Mouse (Mus musculus): ENCODE measurements around the gene Aqp6. TPM values are rescaled to one million over a fixed set of nuclear protein-coding genes. Genes with fewer than 3 reads are reported as not detected.

Aqp6 gene
- polyA plus RNA-seq, 1 experiment: 0.03 TPM

DNA sequence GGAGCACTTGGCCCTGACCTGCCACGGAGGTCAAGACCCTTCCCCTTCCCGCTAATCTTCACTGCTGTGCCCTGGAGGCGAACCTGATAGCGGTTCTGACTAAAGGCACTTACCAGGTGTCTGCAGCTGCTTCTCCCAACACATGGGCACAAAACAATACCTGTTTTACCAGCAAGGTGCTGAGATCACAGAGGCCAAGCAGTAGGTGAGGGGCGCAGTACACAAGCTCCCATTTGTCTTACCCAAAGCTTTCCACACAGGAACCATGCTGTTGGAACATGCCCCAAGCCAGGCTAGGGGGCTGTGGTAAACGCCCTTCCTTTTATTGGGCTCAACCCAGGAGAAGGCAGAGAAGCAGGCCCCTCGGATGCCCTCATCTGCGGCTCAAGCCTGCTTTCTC, 3.6 kb upstream of the Aqp6 start:
- DNase-seq (ENCODE audit: low spot score): no peak

DNA sequence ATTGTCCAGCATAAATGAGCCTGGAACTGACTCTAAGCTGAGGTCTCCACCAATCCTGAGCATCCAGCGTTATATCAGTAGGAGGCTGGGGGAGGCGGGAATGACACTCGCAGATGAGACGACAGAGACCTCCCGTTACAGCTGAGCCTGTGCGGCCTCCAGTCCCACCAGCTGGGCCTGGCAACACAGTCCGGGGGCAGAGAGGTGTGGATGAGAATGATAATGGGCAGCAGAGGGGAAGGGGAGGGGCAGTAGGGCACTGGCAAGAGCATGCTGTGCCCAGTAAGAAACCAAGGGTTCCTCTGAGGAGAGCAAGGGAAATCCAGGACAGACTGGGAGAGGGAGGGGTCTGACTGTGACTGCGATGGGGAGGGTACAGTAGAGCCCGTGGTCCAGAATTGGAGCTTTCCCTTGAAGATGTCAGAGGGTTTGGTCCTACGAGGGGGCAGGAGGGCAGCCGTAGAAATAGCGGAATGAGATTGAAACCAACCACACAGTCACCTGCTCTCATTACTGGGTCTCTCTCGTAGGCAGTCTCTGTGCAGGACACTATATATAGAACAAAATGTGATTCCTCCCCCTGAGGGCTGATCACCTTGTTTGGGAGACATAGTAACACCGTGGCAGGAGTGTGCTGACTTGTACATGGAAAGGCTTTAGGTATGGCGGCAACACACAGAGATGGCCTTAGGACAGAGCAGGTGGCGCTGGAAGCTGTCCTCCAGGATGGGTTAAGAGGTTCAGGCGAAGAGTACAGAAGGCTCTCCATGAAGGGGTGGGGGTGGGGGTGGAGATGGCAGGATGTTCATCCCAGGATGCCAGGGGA, 1.7 kb upstream of the Aqp6 start:
- no peak for DNase-seq (ENCODE audit: low spot score)

- DNase-seq (ENCODE audit: low spot score): no peak
These were observed 572 bp downstream of the Aqp6 start for GRCm38 (mm10) chr15:99601823-99602120.

GRCm38 (mm10) chr15:99602206-99602820, 1.1 kb downstream of the Aqp6 start:
- no peak for DNase-seq (ENCODE audit: low spot score)

DNA sequence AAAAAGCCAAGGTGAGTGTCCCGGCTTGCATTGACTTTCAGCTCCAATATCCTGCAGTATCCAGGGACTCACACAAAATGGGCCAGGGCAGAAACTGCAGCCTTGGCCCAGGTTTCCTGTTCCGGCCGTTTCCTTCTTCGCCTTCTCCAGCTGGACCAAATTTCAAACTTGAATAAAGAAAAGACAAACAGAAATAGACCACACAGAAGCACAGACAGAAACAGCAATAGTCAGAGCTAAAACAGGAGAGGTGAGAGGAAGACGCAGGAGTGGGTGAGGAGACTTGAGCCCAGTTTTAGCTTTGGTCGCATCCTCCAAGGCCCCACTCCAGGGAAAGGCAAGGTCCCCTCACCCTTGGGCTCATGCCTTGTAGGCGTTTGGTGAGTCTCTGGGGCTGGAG, 2.0 kb downstream of the Aqp6 start:
- DNase-seq (ENCODE audit: low spot score): no peak

- DNase-seq (ENCODE audit: low spot score): no peak
These were observed 4.4 kb downstream of the Aqp6 start for GRCm38 (mm10) chr15:99605595-99605994.

DNA sequence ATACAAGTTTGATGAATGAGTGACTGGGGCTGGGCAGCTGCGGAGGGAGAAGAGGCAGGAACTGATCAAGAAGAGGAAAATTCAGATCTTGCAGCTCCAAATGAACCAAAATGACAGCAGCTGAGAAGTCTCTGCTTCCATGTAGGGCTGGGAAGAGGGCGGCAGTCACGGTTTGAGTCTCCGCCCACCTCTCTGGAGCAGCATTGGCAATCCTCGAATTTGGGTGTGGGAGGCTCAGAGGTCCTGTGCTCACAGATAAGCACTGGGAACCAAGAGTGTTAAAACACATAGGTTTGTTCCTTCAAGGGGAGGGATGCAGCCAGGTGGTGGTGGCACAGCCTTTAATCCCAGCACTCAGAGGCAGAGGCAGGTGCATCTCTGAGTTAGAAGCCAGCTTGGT, 5.3 kb downstream of the Aqp6 start:
- no peak for DNase-seq (ENCODE audit: low spot score)

DNA sequence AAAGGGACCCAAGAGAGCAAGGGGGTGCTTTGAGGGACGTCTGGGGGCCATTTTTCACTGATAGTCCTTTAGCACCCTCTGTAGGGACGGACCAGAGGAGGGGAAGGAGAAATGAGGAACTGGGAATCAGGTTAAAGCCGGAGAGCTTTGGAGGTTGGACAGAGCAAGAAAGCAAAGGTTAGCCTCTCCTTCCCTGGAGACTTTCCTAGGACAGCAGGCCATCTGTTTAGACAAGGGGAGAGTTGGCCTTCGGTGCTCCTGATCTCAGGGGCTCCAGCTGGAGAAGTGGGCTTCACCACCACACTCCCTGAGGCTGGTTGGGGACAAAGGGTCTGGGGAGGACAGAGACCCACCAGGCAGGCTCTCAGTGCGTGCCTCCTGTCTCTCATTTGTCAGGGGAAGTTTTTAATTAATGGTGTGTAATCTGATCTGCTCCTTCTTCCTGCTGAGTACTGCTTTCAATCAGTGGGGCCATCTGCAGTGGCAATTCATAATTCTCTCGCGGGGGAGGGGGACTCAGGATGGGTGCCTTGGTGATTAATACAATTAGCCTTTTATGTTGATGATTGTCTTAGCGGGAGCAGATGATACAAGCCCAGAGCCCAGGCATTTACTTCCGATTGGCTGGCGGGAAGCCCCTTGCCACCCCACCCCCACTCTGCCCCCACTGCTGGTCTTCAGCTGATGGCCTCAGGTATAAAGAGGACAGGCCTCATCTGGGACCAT, 6.4 kb downstream of the Aqp6 start:
- DNase-seq (ENCODE audit: low spot score): no peak

DNA sequence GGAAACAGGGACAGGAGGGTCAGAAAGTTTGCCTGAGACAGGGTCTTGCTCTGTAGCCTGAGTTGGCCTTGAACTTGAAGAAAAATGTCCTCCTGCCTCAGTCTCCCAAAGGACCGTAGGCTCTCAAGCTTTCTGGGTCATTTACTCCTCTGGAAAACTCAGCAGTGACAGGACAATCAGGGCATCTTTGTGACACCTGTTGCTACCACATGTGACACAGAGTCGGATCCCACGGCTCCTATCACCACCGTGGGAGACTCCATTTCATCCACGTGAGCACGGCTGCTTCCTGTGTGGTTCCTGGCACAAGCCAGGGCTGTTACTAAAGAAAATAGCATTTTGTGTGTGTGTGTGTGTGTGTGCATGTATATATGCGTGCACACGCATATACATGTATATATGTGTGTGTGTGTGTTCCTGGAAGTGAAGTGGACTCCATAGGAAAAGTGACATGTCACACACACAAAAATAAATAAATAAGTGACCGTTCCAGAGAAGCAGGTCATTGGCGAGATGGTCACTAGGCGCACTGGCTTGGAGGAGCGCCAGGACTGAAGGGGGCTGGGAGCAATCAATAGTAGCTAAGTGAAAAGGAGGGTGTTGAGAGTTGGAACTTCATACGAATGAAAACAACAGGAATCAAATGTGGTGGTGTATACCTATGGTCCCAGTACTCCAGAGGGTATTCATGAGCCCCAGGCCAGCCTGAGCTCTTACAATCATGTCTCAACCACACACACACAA, 7.4 kb downstream of the Aqp6 start:
- DNase-seq (ENCODE audit: low spot score): no peak

DNA sequence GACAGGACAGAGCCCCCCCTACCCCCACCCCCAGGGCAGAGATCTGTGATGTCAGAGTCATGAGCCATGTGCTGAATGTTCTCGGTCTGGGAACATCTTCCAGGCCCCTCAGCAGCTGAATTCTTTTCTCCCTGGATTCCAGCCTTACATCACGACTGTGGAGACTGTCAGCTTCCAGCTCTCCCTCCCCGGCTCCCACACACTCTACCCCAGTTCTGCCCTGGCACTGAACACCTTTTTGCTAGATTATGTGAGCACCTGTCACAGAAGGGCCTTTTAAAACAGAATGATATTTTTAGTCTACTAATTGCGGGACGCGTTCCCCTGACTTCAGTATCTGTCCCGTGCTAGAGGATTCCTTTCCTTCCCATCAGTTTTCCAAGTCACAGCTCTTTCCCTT, 10.4 kb downstream of the Aqp6 start:
- no peak for DNase-seq (ENCODE audit: low spot score)

DNA sequence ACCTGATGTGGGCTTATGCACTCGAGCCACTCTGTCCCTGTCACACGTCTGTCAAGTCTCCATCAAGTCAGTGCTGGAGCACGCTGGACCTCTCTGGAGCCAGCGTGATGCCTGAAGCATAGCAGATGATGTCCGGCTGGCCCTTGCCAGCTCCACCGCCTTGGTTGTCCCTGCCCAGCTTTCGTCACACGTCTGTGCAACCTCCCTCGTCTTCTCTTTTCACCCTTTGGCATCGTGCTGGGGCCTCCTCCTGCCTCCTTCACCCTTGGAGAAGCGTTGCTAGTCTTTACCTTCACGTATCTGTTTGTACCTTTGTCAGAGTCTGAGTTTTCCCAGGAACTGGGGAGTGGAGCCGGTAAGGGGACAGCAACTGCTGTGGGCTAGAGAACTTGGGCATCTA, 13.1 kb downstream of the Aqp6 start:
- DNase-seq (ENCODE audit: low spot score): no peak

DNA sequence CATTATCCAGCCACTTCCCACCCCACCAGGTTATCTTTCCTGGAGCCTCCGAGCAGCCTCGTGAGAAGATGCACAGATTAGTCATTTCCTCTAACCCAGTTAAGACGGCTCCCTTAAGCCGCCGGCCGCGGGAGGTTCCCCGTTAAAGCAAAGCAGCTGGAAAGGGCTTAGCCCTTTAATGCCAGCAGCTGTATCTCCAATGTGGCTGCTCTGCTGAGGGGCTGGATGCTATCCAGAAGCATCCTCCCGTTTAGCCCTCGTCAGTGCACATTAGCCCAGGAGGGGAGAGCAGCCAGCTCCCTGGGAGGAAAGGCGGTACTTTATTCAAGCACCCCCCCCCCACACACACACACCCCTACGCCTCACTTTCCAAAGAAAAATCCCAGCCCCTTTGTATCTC, 13.6 kb downstream of the Aqp6 start:
- DNase-seq (ENCODE audit: low spot score): no peak

GRCm38 (mm10) chr15:99615246-99615645, 14.0 kb downstream of the Aqp6 start:
- DNase-seq (ENCODE audit: low spot score): no peak

DNA sequence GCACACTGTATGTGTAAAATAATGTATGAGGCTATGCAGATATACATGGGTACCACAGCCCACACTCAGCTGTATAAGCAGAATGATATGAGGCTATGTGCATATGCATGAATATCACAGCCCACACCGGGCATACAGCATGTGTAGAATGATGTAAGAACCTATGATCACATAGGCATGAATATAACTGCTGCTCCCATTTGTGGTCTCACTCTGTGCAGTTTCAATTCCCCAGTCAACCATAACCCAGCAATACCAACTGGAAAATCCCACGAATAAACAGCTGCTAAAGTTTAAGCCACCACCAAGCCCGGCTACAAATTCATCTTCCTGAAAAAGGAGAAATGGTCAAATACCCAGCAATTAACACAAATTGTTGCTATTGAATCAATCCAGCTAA, 17.4 kb downstream of the Aqp6 start:
- no peak for DNase-seq (ENCODE audit: low spot score)

DNA sequence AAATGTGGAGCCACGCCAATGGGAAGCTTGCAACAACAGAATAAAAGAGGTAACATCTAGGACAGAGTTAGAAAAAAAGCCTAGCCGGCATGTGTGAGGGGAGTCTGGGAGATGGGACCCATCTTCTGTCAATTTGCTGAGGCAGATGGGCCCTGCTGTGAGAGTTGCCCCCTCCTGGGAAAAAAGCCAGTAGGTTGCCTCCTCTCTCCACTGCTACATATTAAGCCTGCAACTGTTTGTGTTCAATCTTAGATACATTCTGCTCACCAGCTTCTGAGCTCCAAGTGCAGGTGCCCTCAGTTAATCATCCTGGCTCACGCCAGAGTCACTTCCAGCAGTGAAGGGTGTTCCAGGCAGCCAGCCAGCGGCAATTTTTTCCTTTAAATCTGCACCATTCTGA, 18.6 kb downstream of the Aqp6 start:
- no peak for DNase-seq (ENCODE audit: low spot score)

- no peak for DNase-seq (ENCODE audit: low spot score)
These were observed 20.9 kb downstream of the Aqp6 start for GRCm38 (mm10) chr15:99622063-99622462.

- no peak for DNase-seq (ENCODE audit: low spot score)
These were observed 30.4 kb downstream of the Aqp6 start for GRCm38 (mm10) chr15:99631618-99632017.

DNA sequence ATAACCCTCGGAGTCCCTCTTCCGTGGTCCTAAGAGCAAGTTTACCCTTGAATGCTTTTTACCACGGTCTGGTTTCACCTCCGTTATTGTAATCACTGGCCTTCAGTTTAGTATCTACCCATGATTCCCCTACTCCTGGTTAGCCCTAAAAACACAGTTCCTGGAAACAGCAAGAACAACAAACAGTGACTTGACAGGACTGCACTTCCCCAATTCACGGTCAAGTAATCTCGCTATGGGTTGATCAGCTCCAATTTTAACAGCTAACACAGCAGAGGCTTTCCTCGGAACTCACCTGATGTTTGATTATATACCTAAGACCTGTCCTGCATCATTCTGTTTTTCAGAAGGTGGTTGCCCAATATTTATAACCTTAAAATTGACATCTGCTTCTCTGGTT, 33.5 kb downstream of the Aqp6 start:
- no peak for DNase-seq (ENCODE audit: low spot score)

GRCm38 (mm10) chr15:99637405-99638123, 36.4 kb downstream of the Aqp6 start:
- DNase-seq (ENCODE audit: low spot score): no peak

DNA sequence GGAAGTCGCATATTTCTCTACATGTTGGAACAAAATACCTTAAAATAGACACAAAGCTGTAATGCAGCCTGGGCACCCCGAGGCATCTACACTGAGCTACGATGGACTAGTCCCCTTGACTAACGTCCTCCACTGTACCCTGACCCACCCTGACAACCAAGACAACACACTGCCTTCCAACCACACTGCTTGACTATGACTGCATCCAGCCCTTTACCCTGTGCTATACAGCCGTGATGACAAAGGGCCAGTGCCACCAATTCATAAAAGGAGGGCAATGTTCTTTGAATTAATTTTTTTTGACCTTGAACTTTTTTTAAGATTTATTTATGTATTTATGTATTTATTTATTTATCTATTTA, 36.9 kb downstream of the Aqp6 start:
- no peak for DNase-seq (ENCODE audit: low spot score)

DNA sequence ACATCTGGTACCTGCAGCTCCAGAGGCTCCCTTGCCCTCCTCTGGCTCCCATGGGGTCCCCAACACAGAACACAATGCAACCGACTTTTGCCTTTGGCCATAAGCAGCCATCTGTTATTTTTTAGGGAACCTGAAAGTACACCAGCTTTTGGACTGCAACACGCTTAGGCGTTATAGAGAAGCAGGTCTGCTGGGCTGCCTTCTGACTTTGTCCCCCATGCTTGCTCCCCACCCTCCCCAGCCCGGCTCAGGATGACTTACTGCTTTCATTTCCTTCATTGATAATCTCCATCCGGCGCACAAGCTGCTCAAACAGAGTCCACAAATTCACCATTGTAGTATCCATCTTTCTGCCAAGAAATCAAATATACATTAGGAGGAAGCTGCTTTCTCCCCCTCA, 41.4 kb downstream of the Aqp6 start:
- no peak for DNase-seq (ENCODE audit: low spot score)

DNA sequence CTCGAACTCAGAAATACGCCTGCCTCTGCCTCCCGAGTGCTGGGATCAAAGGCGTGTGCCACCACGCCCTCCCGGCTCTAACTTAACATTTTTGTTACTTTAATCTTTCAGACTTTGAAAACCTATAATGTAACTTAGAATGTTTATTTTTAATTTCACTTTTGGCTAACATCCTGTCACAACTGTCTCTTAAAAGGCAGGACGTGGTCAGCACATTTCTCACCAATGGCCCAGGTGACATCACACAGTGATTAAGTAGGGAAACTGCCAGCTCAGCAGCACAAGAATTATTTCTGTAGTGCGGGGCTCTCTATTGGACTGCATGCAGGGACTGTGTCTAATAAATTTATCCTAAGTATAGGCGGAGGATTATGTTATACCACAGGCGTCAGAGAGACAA, 42.6 kb downstream of the Aqp6 start:
- no peak for DNase-seq (ENCODE audit: low spot score)
